Mouse (Mus musculus) lung, embryonic 16.5 days (tissue): ENCODE results near the gene Jak2. TPM values are rescaled to one million over a fixed set of nuclear protein-coding genes. Genes with fewer than 3 reads are reported as not detected.

Source experiments
- ATAC-seq: fragments of 200-750 bp; cut with Nextera tagmentation; 2 replicates; pipeline ENCODE4 v1.8.0; 2017; ENCODE audit warnings: low read depth, mild to moderate bottlenecking, moderate library complexity
- H3K27ac ChIP-seq: fragments of 300-500 bp; sonication (generic); 2 replicates; pipeline ENCODE4 v1.5.1; 2014; ENCODE audit warnings: mild to moderate bottlenecking, control low read depth, low read length
- H3K27me3 ChIP-seq: fragments of 300-500 bp; sonication (generic); 2 replicates; pipeline ENCODE4 v1.6.1; 2014; ENCODE audit warnings: low read depth, low read length, mixed read lengths; ENCODE audit not compliant: control insufficient read depth, insufficient read depth
- H3K36me3 ChIP-seq: fragments of 300-500 bp; sonication (generic); 2 replicates; pipeline ENCODE4 v1.6.1; 2014; ENCODE audit warnings: low read length; ENCODE audit not compliant: control insufficient read depth, insufficient read depth
- H3K4me1 ChIP-seq: fragments of 300-500 bp; sonication (generic); replicated peaks from 2 replicates; pipeline ENCODE4 v1.6.1; 2014; ENCODE audit warnings: low read length, mixed read lengths; ENCODE audit not compliant: control insufficient read depth, insufficient read depth
- H3K4me2 ChIP-seq: fragments of 300-500 bp; sonication (generic); 2 replicates; pipeline ENCODE4 v1.6.1; 2014; ENCODE audit warnings: low read depth, low read length, control low read depth
- H3K4me3 ChIP-seq: fragments of 300-500 bp; sonication (generic); 2 replicates; pipeline ENCODE4 v1.5.1; 2014; ENCODE audit warnings: mild to moderate bottlenecking, low read length, control low read depth
- H3K9ac ChIP-seq: fragments of 300-500 bp; sonication (generic); 2 replicates; pipeline ENCODE4 v1.6.1; 2014; ENCODE audit warnings: low read length, control low read depth
- H3K9me3 ChIP-seq: fragments of 300-500 bp; sonication (generic); 2 replicates; pipeline ENCODE4 v1.6.1; 2016; ENCODE audit warnings: low read length; ENCODE audit not compliant: control insufficient read depth
- WGBS: fragments of 180-500 bp; shearing (Covaris S2); extraction: QIAGEN DNeasy Blood & Tissue Kit; methylation state at CpG from one replicate; pipeline ENCODE4 v1.1.7; 2014; 5-methylcytosine and 5-hydroxymethylcytosine counted together
- polyA plus RNA-seq: library from polyadenylated mRNA; unstranded; fragments of >200 nt; fragmentation: Nextera tagmentation; extraction: Ambion mirVana; gene quantifications from 2 replicates; pipeline ENCODE4 v1.2.1, GENCODE M21; 2015

The Jak2 gene
- polyA plus RNA-seq, 1 experiment from 2014 or later, result 4.4 TPM

DNA sequence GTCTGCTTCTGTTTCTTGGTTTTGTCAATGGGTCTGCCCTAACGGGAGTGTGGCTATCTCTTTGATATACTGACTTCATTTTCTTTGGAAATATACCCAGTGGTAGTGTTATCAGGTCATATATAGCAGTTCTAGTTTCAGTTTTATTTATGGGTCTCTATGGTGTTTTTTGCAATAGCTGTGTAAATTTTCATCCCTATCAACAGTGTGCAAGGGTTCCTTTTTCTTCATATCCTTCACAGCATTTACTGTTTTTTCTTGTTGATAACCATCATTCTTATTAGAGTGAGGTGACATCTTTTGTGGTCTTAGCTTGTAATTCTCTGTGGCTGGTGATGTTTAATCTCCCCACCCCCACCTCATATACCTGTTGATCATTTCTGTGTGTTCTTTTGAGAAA lies 24.6 kb upstream of the Jak2 start:
- Histone ChIP-seq H3K4me3 (no peak overlapping the region), H3K4me1 (no peaks in the 10 kb centered on the region), H3K27ac (no peak overlapping the region), H3K27me3 (no peaks in the 10 kb centered on the region; the same call in 1 of the 2 replicates), H3K9me3 (no peaks in the 10 kb centered on the region), H3K4me2 (no peak overlapping the region), H3K36me3 (no peaks in the 10 kb centered on the region), H3K9ac (no peak overlapping the region)
- 44% methylated on average over 1 of the region's 1 CpGs for WGBS
- ATAC-seq, result no peak

DNA sequence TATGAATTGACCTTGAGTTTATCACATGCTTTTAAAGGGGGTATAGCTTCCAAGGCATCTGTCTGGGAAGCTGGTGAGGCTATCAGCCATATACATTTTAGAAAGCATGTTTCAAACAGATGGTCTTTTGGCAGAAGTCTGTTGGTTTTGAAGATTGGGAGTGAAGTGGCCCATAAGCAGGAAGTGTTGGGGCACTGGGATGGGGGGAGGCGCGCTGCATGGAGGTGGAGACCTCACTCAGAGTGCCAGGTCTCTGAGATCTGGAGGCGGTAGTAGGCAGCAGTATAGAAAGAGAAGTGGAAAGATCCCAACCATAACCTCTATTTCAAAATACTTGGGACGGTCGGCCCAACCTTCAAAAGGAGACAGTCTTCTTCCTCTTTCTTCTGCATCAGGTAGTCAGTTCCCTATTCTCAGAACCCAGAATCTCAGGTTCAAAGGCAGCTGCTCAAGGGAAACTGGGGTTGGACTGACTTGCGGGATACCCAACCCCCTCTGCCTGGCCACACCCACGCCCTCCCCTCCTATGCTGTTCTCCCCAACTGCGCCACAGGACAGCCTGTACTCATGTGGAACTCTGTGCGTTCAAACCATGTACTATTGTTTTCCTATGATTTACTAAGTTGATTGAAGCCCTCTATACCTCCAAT lies 23.6 kb upstream of the Jak2 start:
- Histone ChIP-seq H3K9ac (no peak overlapping the region), H3K4me3 (no peak overlapping the region), H3K27me3 (no peaks in the 10 kb centered on the region; the same call in 1 of the 2 replicates), H3K4me1 (no peaks in the 10 kb centered on the region), H3K9me3 (no peaks in the 10 kb centered on the region), H3K4me2 (no peak overlapping the region), H3K36me3 (no peaks in the 10 kb centered on the region), H3K27ac (no peak overlapping the region)
- no peak for ATAC-seq
- 58% methylated on average over 9 of the region's 9 CpGs for WGBS

DNA sequence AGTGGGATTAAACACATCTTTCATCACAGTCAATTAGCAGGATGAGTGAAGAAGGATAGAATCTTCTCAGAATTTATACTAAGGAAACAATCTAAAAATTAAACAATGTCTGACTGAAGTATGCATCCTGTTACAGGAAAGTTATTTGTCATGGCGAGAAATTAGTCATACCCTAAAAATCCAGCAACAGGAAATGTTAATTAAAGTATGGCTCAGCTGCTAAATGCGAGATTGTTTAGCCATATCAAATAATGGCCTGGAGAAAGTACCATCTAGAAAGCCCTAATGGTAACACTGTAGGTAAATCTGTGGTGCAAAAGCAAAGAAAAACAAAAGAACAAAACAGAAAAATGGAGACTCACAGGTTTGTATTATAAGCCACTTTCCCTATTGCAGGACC lies 22.6 kb upstream of the Jak2 start:
- no peaks in the 10 kb centered on the region for H3K36me3 ChIP-seq
- no peak overlapping the region for H3K27ac ChIP-seq
- H3K9ac ChIP-seq, result no peak overlapping the region
- no peak overlapping the region for H3K4me2 ChIP-seq
- no peaks in the 10 kb centered on the region for H3K9me3 ChIP-seq
- no peaks in the 10 kb centered on the region; the same call in 1 of the 2 replicates for H3K27me3 ChIP-seq
- no peaks in the 10 kb centered on the region for H3K4me1 ChIP-seq
- no peak for ATAC-seq
- no peak overlapping the region for H3K4me3 ChIP-seq
- 38% methylated on average over 2 of the region's 2 CpGs for WGBS

DNA sequence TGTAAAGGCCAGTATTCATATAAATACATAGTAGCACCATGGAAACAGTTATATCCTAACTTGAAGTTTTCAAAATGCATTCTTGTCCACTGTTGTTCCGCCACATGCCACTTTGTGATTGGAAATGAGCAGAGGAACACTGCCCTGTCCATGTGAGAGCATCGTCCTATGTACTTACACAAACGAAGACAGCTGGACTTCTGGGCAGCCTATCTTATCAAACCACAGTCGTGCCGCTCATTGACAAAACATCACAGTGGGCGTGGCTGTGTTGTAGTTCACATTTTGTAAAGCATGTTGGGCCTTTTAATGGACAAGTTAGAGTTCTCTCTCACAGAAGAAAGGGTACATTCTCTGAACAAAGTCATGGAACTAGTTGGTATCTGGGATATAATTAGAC lies 18.9 kb upstream of the Jak2 start:
- Histone ChIP-seq H3K4me3 (no peak overlapping the region), H3K27me3 (no peaks in the 10 kb centered on the region; the same call in 1 of the 2 replicates), H3K9ac (no peak overlapping the region), H3K36me3 (no peaks in the 10 kb centered on the region), H3K4me2 (no peak overlapping the region), H3K9me3 (no peaks in the 10 kb centered on the region), H3K4me1 (no peaks in the 10 kb centered on the region), H3K27ac (no peak overlapping the region)
- WGBS, result 62% methylated on average over 6 of the region's 6 CpGs
- ATAC-seq, result no peak

DNA sequence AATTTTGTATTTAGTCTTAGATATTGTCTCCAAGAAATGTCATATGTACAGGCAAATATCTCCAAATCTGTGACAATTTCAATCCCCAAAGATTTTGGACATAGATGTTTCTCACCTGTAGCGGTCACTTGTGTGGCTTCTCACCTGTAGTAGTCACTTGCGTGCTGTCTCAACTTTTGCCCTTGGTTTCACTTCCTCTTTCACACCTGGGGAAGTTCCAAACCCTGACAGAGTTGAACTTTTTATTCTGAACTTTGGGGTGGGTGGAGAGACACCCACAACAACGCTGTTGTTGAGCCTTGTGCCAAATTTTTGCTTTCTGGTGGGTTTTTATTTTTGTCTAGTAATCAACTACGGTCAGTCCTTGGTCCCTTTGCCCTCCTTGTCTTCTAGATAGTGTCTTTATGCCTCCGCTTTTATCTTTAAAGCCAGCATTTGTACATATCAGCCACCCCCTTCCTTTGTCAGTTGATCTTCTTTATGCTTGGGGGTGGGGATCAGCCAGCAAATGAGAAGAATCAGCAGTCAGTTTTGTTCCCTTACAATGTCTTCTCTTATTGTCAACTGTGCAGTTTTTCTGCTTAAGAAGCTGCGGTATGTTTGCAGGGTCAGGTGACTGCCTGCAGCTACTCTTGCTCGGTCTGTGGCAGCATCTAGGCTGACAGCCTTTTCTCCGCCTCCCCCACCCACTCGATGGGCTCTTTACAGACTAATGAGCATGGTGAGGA lies 14.8 kb upstream of the Jak2 start:
- Histone ChIP-seq H3K9me3 (no peaks in the 10 kb centered on the region), H3K27me3 (no peaks in the 10 kb centered on the region), H3K4me3 (no peak overlapping the region), H3K4me2 (no peak overlapping the region), H3K9ac (no peak overlapping the region), H3K27ac (no peak overlapping the region), H3K4me1 (peaks cover 8% of the 10 kb centered on the region; the same call in 1 of the 2 replicates), H3K36me3 (no peaks in the 10 kb centered on the region)
- WGBS, result 46% methylated on average over 9 of the region's 9 CpGs
- ATAC-seq, result no peak

DNA sequence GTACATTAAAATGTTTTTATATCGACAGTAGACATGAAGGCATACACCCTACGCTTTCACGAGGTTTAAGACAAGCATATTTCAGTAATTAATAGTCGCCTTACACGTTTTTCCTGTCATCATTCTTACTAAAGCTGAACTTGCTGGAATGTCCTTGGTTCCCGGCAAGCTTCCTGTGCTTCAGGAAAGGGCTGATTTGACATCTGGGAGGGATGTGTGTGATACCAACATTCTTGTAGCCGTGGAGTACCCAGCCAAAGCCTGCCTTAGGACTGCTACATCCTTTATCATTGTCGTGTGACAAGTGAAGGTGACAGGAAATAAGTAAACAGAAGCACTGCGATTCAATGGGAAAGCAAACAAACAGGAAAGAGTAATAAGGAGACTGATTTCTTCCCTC lies 13.5 kb upstream of the Jak2 start:
- no peaks in the 10 kb centered on the region for H3K27me3 ChIP-seq
- no peak overlapping the region for H3K9ac ChIP-seq
- 0 out of 2 replicates have a peak overlapping the region, but pooled peaks have one; percentile 2 for H3K4me3 ChIP-seq
- H3K27ac ChIP-seq, result no peak overlapping the region
- ATAC-seq, result no peak
- no peaks in the 10 kb centered on the region for H3K9me3 ChIP-seq
- 8% methylated on average over 9 of the region's 9 CpGs for WGBS
- peak overlapping the region; percentile 34 for H3K4me2 ChIP-seq
- H3K4me1 ChIP-seq, result peaks cover 8% of the 10 kb centered on the region; the same call in 1 of the 2 replicates
- no peaks in the 10 kb centered on the region for H3K36me3 ChIP-seq

DNA sequence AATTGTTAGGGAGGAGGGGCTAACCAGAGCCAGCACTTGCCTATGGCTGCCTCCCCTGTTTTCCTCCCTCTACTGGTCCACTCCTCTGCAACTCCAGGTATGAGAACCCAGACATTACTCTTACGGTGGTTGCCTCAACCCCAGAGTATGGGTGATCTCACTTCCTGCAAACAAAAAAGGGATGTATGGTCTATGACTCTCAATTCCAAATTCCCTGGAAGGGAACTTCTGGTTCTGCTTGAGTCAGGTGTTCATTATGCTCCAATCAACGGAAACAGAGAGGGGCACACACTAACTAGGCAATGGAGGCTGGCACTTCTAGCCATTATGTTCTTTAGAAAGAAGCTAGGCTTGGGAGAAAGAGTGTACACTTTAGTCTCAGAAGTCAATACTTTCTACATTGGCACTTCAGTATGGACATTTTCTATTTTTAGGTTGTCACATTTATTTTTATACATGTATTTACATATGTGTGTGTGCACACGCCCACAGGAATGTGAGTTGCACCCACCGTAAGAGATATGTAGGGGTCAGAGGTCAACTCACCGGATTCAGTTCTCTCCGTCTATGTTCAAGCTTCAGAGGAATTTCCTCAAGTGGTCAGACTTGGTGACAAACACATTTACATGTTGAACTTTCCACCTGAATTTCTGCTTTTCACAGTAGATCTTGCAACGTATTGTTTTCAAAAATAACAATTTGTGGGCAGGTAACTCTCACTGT lies 12.0 kb upstream of the Jak2 start:
- ATAC-seq, result no peak
- Histone ChIP-seq H3K27ac (no peak overlapping the region), H3K4me3 (no peak overlapping the region), H3K4me1 (peaks cover 8% of the 10 kb centered on the region; the same call in 1 of the 2 replicates), H3K36me3 (no peaks in the 10 kb centered on the region), H3K9me3 (no peaks in the 10 kb centered on the region), H3K27me3 (no peaks in the 10 kb centered on the region), H3K9ac (no peak overlapping the region), H3K4me2 (no peak overlapping the region)
- WGBS, result 44% methylated on average over 7 of the region's 7 CpGs

DNA sequence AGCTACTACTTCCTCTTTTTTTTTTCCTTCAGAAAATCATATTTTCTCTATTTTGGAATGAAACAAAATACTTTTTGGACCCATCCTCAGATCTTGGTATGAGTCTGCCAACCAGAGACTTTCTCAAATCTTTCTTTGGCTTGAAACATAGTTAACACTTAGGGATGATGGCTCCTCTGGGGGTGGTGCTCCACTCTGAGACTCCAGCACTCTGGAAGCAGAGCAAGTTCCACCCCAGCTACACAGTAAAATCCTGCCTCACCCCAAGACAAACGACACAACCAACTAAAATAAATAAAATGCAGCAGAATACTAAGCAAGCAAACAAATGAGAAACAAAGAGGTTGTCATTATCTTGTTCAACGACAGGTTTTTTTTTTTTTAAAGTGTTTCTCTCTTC lies 11.0 kb upstream of the Jak2 start:
- Histone ChIP-seq H3K4me3 (no peak overlapping the region), H3K27me3 (no peaks in the 10 kb centered on the region), H3K9ac (no peak overlapping the region), H3K36me3 (no peaks in the 10 kb centered on the region), H3K4me2 (no peak overlapping the region), H3K27ac (no peak overlapping the region), H3K9me3 (no peaks in the 10 kb centered on the region), H3K4me1 (peaks cover 8% of the 10 kb centered on the region; the same call in 1 of the 2 replicates)
- ATAC-seq, result no peak
- 22% methylated on average over 2 of the region's 2 CpGs for WGBS

DNA sequence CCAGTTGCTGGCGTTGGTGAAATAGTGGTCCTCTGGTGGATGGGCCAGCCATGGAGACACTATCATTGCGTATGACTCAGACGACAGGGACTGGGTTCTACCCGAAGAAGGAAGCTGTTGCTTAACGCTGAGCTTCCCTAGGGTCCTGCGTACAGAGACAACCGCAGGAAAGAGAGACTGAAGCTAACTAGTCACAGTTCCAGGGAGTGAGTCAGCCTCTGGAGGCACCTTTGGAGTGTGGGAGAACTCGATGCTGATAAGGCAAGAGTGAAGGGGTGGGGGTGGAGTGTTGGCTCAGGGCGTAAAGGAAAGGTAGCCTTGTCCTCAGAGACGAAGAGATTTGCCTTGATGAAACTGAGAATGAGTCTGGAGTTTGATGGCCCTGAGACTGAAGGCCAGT lies 10.0 kb upstream of the Jak2 start:
- Histone ChIP-seq H3K27me3 (no peaks in the 10 kb centered on the region), H3K9me3 (no peaks in the 10 kb centered on the region), H3K4me2 (no peak overlapping the region), H3K4me1 (peaks cover 8% of the 10 kb centered on the region; the same call in 1 of the 2 replicates), H3K9ac (no peak overlapping the region), H3K4me3 (no peak overlapping the region), H3K36me3 (no peaks in the 10 kb centered on the region), H3K27ac (no peak overlapping the region)
- no peak for ATAC-seq
- WGBS, result 56% methylated on average over 10 of the region's 10 CpGs
